Mouse (Mus musculus): ENCODE results near the gene Ubxn1.

DNA sequence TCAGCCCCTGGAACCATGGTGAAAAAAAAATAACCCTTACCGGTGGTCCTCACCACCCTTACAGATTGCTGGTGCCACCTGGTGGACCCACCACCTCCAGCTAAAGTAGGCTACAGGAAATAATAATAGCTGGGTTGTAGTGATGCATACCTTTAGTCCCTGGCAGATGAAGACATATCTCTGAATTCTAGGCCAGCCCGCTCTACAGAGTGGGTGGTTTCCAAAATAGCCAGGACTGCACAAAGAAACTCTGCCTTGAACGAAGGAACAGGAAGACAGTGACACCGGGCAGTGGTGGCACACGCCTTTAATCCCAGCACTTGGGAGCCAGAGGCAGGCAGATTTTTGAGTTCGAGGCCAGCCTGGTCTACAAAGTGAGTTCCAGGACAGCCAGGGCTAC is 7.0 kb upstream of the Ubxn1 start:
- no peak for TF ChIP-seq POLR2A (IDR thresholded peaks at IDR 0.05; ENCODE audit: low read depth, low read length)
- TF ChIP-seq CTCF (conservative IDR thresholded peaks at IDR 0.05; ENCODE audit: insufficient read depth, insufficient read length, low read depth, low read length) = no peak
